Mouse (Mus musculus): ENCODE results near the gene Pbp2. TPM values are rescaled to one million over a fixed set of nuclear protein-coding genes. Genes with fewer than 3 reads are reported as not detected.

Gene Pbp2
- not detected in 2 replicates for polyA plus RNA-seq (2015; fragmentation: Nextera tagmentation; extraction: Ambion mirVana)

DNA sequence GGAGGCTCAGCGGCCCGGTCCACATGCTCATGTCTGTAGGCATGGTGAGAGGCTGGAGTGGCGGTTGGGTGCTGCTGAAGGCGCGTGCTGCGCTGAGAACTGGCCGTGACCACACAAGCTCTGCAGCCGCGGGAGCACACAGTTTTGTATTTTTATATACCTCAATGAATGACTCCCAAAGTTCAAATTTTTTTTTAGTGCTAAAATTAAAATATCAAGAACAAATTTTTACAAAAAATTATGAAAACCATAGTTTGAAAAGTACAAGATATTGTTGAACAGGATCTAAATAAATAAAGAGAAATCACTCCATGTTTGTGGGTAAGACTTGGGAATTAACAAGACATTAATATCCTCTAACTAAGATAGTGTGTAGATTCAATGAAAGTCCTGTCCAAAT lies at the start of gene Pbp2:
Gene Pbp2, minus strand, starts transcription at position 101 of the 400 bp plus-strand sequence.

Other genes with a start within 250 kb of the Pbp2 start
- 0.37 and 0.74 TPM in 2 replicates for gene Gprc5a, start 244.8 kb downstream of the Pbp2 start, polyA plus RNA-seq (2015; fragmentation: Nextera tagmentation; extraction: Ambion mirVana)
- gene Gprc5d, start 192.1 kb downstream of the Pbp2 start, polyA plus RNA-seq (2015; fragmentation: Nextera tagmentation; extraction: Ambion mirVana), result not detected in 2 replicates
- 85.1 and 97.9 TPM in 2 replicates for gene Fam234b, start 112.4 kb downstream of the Pbp2 start, polyA plus RNA-seq (2015; fragmentation: Nextera tagmentation; extraction: Ambion mirVana)
- gene Hebp1, start 112.4 kb downstream of the Pbp2 start, polyA plus RNA-seq (2015; fragmentation: Nextera tagmentation; extraction: Ambion mirVana), result 13.8 TPM in 2 replicates
- 0.29 and 0.53 TPM in 2 replicates for gene Gsg1, start 56.1 kb downstream of the Pbp2 start, polyA plus RNA-seq (2015; fragmentation: Nextera tagmentation; extraction: Ambion mirVana)
- 7.0 and 8.6 TPM in 2 replicates for gene Emp1, start 52.1 kb upstream of the Pbp2 start, polyA plus RNA-seq (2015; fragmentation: Nextera tagmentation; extraction: Ambion mirVana)